Mouse (Mus musculus) layer of hippocampus, adult 2 months (tissue): ENCODE results near the gene Arhgef15. TPM values are rescaled to one million over a fixed set of nuclear protein-coding genes. Genes with fewer than 3 reads are reported as not detected.
"Not testable (repeated sequence)": the region's sequence is repeated elsewhere in the genome, so short reads cannot be mapped to it uniquely, and the experiment has no call there.

Experiments used
- DNase-seq, 2 experiments: peaks; one replicate each; pipeline ENCODE4 v3.0.0; 2022; ENCODE audit warnings: low spot score in 2 of 2
- H3K27ac ChIP-seq: fragments of 200-600 bp; 2 replicates; pipeline ENCODE4 v1.8.1; 2022
- H3K4me3 ChIP-seq: fragments of 200-600 bp; 2 replicates; pipeline ENCODE4 v1.8.1; 2022; ENCODE audit warnings: mild to moderate bottlenecking
- CTCF ChIP-seq: fragments of 200-600 bp; conservative IDR thresholded peaks from 2 replicates; pipeline ENCODE4 v1.8.1; 2022; ENCODE audit warnings: antibody characterized with exemption, mild to moderate bottlenecking, moderate library complexity
- total RNA-seq, 2 experiments: library from RNA; stranded (reverse); gene quantifications; 2 replicates each; pipeline ENCODE4 v1.2.3; 2021

Gene Arhgef15
- total RNA-seq, 2 experiments from 2014 or later = 9.5 to 9.7 TPM

- peak overlapping the region; percentile 61 for H3K27ac ChIP-seq
Measured at GRCm38 (mm10) chr11:68956697-68957096, 583 bp downstream of the Arhgef15 start.

GRCm38 (mm10) chr11:68956107-68956506, 1.2 kb downstream of the Arhgef15 start:
- no peak for DNase-seq
- H3K4me3 ChIP-seq = peak overlapping the region; percentile 2; the same call in 1 of the 2 replicates
- peak overlapping the region; percentile 61; the same call in 1 of the 2 replicates for H3K27ac ChIP-seq
- no peak for TF ChIP-seq CTCF

More at GRCm38 (mm10) chr11:68956697-68957096, 583 bp downstream of the Arhgef15 start:
- no peak for TF ChIP-seq CTCF
- no peak for DNase-seq
- peak overlapping the region; percentile 2 for H3K4me3 ChIP-seq

- TF ChIP-seq CTCF = no peak
- no peak overlapping the region for H3K27ac ChIP-seq
- no peak overlapping the region for H3K4me3 ChIP-seq
- DNase-seq = no peak
Measured at GRCm38 (mm10) chr11:68955473-68955872, 1.8 kb downstream of the Arhgef15 start.

GRCm38 (mm10) chr11:68954408-68954807, 2.9 kb downstream of the Arhgef15 start:
- H3K27ac ChIP-seq = no peak overlapping the region
- no peak for TF ChIP-seq CTCF
- DNase-seq = no peak
- peak overlapping the region; percentile 47 for H3K4me3 ChIP-seq

- DNase-seq = no peak
- no peak overlapping the region for H3K27ac ChIP-seq
- no peak overlapping the region; the same call in 1 of the 2 replicates for H3K4me3 ChIP-seq
- no peak for TF ChIP-seq CTCF
Measured at GRCm38 (mm10) chr11:68953903-68954302, 3.4 kb downstream of the Arhgef15 start.

GRCm38 (mm10) chr11:68947542-68947993, 9.7 kb downstream of the Arhgef15 start:
- TF ChIP-seq CTCF = no peak
- Histone ChIP-seq H3K4me3 (peak overlapping the region; percentile 43), H3K27ac (peak overlapping the region; percentile 37)
- peak in 1 of 2 experiments; percentile 46 for DNase-seq

- Histone ChIP-seq H3K4me3 (peak overlapping the region; percentile 40; the same call in 1 of the 2 replicates), H3K27ac (peak overlapping the region; percentile 67; the same call in 1 of the 2 replicates)
- no peak for TF ChIP-seq CTCF
- DNase-seq = no peak
Measured at GRCm38 (mm10) chr11:68946806-68947440, 10.4 kb downstream of the Arhgef15 start.

- no peak for DNase-seq
- no peak overlapping the region for H3K27ac ChIP-seq
- H3K4me3 ChIP-seq = no peak overlapping the region
- TF ChIP-seq CTCF = no peak
Measured at GRCm38 (mm10) chr11:68946001-68946400, 11.3 kb downstream of the Arhgef15 start.

- no peak for DNase-seq
- H3K4me3 ChIP-seq = no peak overlapping the region
- TF ChIP-seq CTCF = no peak
Measured at GRCm38 (mm10) chr11:68945245-68945644, 12.0 kb downstream of the Arhgef15 start.

GRCm38 (mm10) chr11:68942731-68943130, 14.5 kb downstream of the Arhgef15 start:
- no peak for TF ChIP-seq CTCF
- Histone ChIP-seq H3K27ac (no peak overlapping the region), H3K4me3 (no peak overlapping the region)
- no peak for DNase-seq

More at GRCm38 (mm10) chr11:68945245-68945644, 12.0 kb downstream of the Arhgef15 start:
- no peak overlapping the region for H3K27ac ChIP-seq

- H3K4me3 ChIP-seq = peak overlapping the region; percentile 64
- DNase-seq = no peak
- no peak for TF ChIP-seq CTCF
- H3K27ac ChIP-seq = peak overlapping the region; percentile 91
Measured at GRCm38 (mm10) chr11:68940516-68940915, 16.8 kb downstream of the Arhgef15 start.

- DNase-seq = peak; percentile 85 to 92
- TF ChIP-seq CTCF = no peak
Measured at GRCm38 (mm10) chr11:68939451-68940304, 17.6 kb downstream of the Arhgef15 start.

GRCm38 (mm10) chr11:68936951-68937350, 20.3 kb downstream of the Arhgef15 start:
- not testable (repeated sequence) for DNase-seq, H3K4me3 ChIP-seq, H3K27ac ChIP-seq

More at GRCm38 (mm10) chr11:68939451-68940304, 17.6 kb downstream of the Arhgef15 start:
- Histone ChIP-seq H3K27ac (peak overlapping the region; percentile 91), H3K4me3 (peak overlapping the region; percentile 64)
